Mouse (Mus musculus): ENCODE measurements around the gene Dennd2a. TPM values are rescaled to one million over a fixed set of nuclear protein-coding genes. Genes with fewer than 3 reads are reported as not detected.
A peak's percentile ranks its signal among the peaks of the same experiment; 100 is the strongest.

Gene Dennd2a
- polyA plus RNA-seq, 1 experiment from 2014 or later = 26.1 TPM

GRCm38 (mm10) chr6:39492161-39492560, 65.5 kb downstream of the Dennd2a start:
- H3K9ac ChIP-seq = no peak overlapping the region
- H3K36me3 ChIP-seq = peaks cover 81% of the 10 kb centered on the region
- H3K4me1 ChIP-seq (replicated peaks) = peaks cover 28% of the 10 kb centered on the region
- H3K27ac ChIP-seq (replicated peaks) = no peak overlapping the region
- no peaks in the 10 kb centered on the region for H3K9me3 ChIP-seq
- 89% methylated on average over 4 of the region's 4 CpGs for WGBS
- no peaks in the 10 kb centered on the region for H3K27me3 ChIP-seq
- no peak overlapping the region for H3K4me2 ChIP-seq
- no peak overlapping the region for H3K4me3 ChIP-seq
- no peak for ATAC-seq (ENCODE audit: low read depth)

GRCm38 (mm10) chr6:39491203-39491602, 66.5 kb downstream of the Dennd2a start:
- Histone ChIP-seq H3K27ac (replicated peaks) (peak overlapping the region; percentile 84), H3K36me3 (peaks cover 81% of the 10 kb centered on the region), H3K9me3 (no peaks in the 10 kb centered on the region), H3K27me3 (no peaks in the 10 kb centered on the region), H3K4me1 (replicated peaks) (peaks cover 28% of the 10 kb centered on the region), H3K4me2 (no peak overlapping the region), H3K9ac (no peak overlapping the region), H3K4me3 (no peak overlapping the region)
- WGBS = 41% methylated on average over 5 of the region's 5 CpGs
- peak; percentile 81 for ATAC-seq (ENCODE audit: low read depth)

GRCm38 (mm10) chr6:39488292-39488691, 69.4 kb downstream of the Dennd2a start:
- ATAC-seq (ENCODE audit: low read depth) = no peak
- Histone ChIP-seq H3K36me3 (peaks cover 94% of the 10 kb centered on the region), H3K4me3 (no peak overlapping the region), H3K9ac (no peak overlapping the region), H3K9me3 (no peaks in the 10 kb centered on the region), H3K27ac (replicated peaks) (no peak overlapping the region), H3K4me1 (replicated peaks) (peaks cover 22% of the 10 kb centered on the region), H3K4me2 (no peak overlapping the region), H3K27me3 (no peaks in the 10 kb centered on the region)
- WGBS = 90% methylated on average over 8 of the region's 8 CpGs

- 97% methylated on average over 4 of the region's 4 CpGs for WGBS
- Histone ChIP-seq H3K4me2 (no peak overlapping the region), H3K4me1 (replicated peaks) (peaks cover 11% of the 10 kb centered on the region; the same call in 1 of the 2 replicates), H3K36me3 (peaks cover 92% of the 10 kb centered on the region), H3K27me3 (no peaks in the 10 kb centered on the region), H3K4me3 (no peak overlapping the region), H3K9me3 (no peaks in the 10 kb centered on the region), H3K27ac (replicated peaks) (no peak overlapping the region), H3K9ac (no peak overlapping the region)
- no peak for ATAC-seq (ENCODE audit: low read depth)
These were observed 74.0 kb downstream of the Dennd2a start for GRCm38 (mm10) chr6:39483656-39484055.

GRCm38 (mm10) chr6:39478509-39479150, 79.0 kb downstream of the Dennd2a start:
- H3K27ac ChIP-seq (replicated peaks) = peak overlapping the region; percentile 85
- H3K4me3 ChIP-seq = no peak overlapping the region
- H3K36me3 ChIP-seq = peaks cover 73% of the 10 kb centered on the region
- ATAC-seq (ENCODE audit: low read depth) = peak; percentile 82
- no peaks in the 10 kb centered on the region for H3K9me3 ChIP-seq
- WGBS = 36% methylated on average over 8 of the region's 8 CpGs
- no peak overlapping the region for H3K9ac ChIP-seq
- H3K27me3 ChIP-seq = no peaks in the 10 kb centered on the region
- H3K4me2 ChIP-seq = no peak overlapping the region
- peaks cover 38% of the 10 kb centered on the region for H3K4me1 ChIP-seq (replicated peaks)

GRCm38 (mm10) chr6:39476617-39477016, 81.0 kb downstream of the Dennd2a start:
- Histone ChIP-seq H3K27ac (replicated peaks) (0 out of 2 replicates have a peak overlapping the region, but pooled peaks have one; percentile 9), H3K36me3 (peaks cover 56% of the 10 kb centered on the region), H3K9ac (no peak overlapping the region), H3K4me1 (replicated peaks) (peaks cover 39% of the 10 kb centered on the region), H3K4me2 (no peak overlapping the region), H3K4me3 (no peak overlapping the region), H3K9me3 (no peaks in the 10 kb centered on the region), H3K27me3 (no peaks in the 10 kb centered on the region)
- no peak for ATAC-seq (ENCODE audit: low read depth)
- 85% methylated on average over 1 of the region's 1 CpGs for WGBS

- peaks cover 36% of the 10 kb centered on the region for H3K4me1 ChIP-seq (replicated peaks)
- peak overlapping the region; percentile 52; the same call in 1 of the 2 replicates for H3K27ac ChIP-seq (replicated peaks)
- no peaks in the 10 kb centered on the region for H3K9me3 ChIP-seq
- H3K36me3 ChIP-seq = peaks cover 61% of the 10 kb centered on the region
- H3K4me2 ChIP-seq = no peak overlapping the region
- WGBS = 53% methylated on average over 6 of the region's 6 CpGs
- H3K27me3 ChIP-seq = no peaks in the 10 kb centered on the region
- no peak overlapping the region for H3K4me3 ChIP-seq
- H3K9ac ChIP-seq = no peak overlapping the region
- no peak for ATAC-seq (ENCODE audit: low read depth)
These were observed 83.2 kb downstream of the Dennd2a start for GRCm38 (mm10) chr6:39474424-39474823.

GRCm38 (mm10) chr6:39472837-39473236, 84.8 kb downstream of the Dennd2a start:
- H3K27me3 ChIP-seq = no peaks in the 10 kb centered on the region
- H3K27ac ChIP-seq (replicated peaks) = no peak overlapping the region
- H3K36me3 ChIP-seq = peaks cover 63% of the 10 kb centered on the region
- H3K4me2 ChIP-seq = no peak overlapping the region
- H3K4me3 ChIP-seq = no peak overlapping the region
- peaks cover 20% of the 10 kb centered on the region for H3K4me1 ChIP-seq (replicated peaks)
- no peak for ATAC-seq (ENCODE audit: low read depth)
- 78% methylated on average over 5 of the region's 5 CpGs for WGBS
- no peaks in the 10 kb centered on the region for H3K9me3 ChIP-seq
- H3K9ac ChIP-seq = no peak overlapping the region

- Histone ChIP-seq H3K27me3 (no peaks in the 10 kb centered on the region), H3K36me3 (peaks cover 66% of the 10 kb centered on the region)
- ATAC-seq (ENCODE audit: low read depth) = no peak
These were observed 85.4 kb downstream of the Dennd2a start for GRCm38 (mm10) chr6:39472271-39472670.

GRCm38 (mm10) chr6:39470076-39470475, 87.6 kb downstream of the Dennd2a start:
- peaks cover 69% of the 10 kb centered on the region for H3K36me3 ChIP-seq
- no peak overlapping the region for H3K9ac ChIP-seq
- H3K9me3 ChIP-seq = no peaks in the 10 kb centered on the region
- no peaks in the 10 kb centered on the region for H3K27me3 ChIP-seq
- H3K4me3 ChIP-seq = no peak overlapping the region
- no peak for ATAC-seq (ENCODE audit: low read depth)
- WGBS = 96% methylated on average over 13 of the region's 14 CpGs
- no peak overlapping the region for H3K27ac ChIP-seq (replicated peaks)
- peaks cover 15% of the 10 kb centered on the region for H3K4me1 ChIP-seq (replicated peaks)
- H3K4me2 ChIP-seq = no peak overlapping the region

More at GRCm38 (mm10) chr6:39472271-39472670, 85.4 kb downstream of the Dennd2a start:
- WGBS = 78% methylated on average over 4 of the region's 4 CpGs
- Histone ChIP-seq H3K27ac (replicated peaks) (no peak overlapping the region), H3K9ac (no peak overlapping the region), H3K4me1 (replicated peaks) (peaks cover 16% of the 10 kb centered on the region), H3K4me3 (no peak overlapping the region), H3K9me3 (no peaks in the 10 kb centered on the region), H3K4me2 (no peak overlapping the region)

GRCm38 (mm10) chr6:39469427-39469826, 88.2 kb downstream of the Dennd2a start:
- Histone ChIP-seq H3K4me3 (no peak overlapping the region), H3K4me1 (replicated peaks) (peaks cover 13% of the 10 kb centered on the region), H3K27me3 (no peaks in the 10 kb centered on the region), H3K9ac (no peak overlapping the region), H3K36me3 (peaks cover 69% of the 10 kb centered on the region), H3K27ac (replicated peaks) (no peak overlapping the region), H3K9me3 (no peaks in the 10 kb centered on the region), H3K4me2 (no peak overlapping the region)
- WGBS = 89% methylated on average over 5 of the region's 5 CpGs
- no peak for ATAC-seq (ENCODE audit: low read depth)

- H3K4me1 ChIP-seq (replicated peaks) = peaks cover 11% of the 10 kb centered on the region
- ATAC-seq (ENCODE audit: low read depth) = peak; percentile 76
- 48% methylated on average over 16 of the region's 16 CpGs for WGBS
These were observed 94.8 kb downstream of the Dennd2a start for GRCm38 (mm10) chr6:39462621-39463538.

More at GRCm38 (mm10) chr6:39462621-39463538, 94.8 kb downstream of the Dennd2a start:
- H3K27me3 ChIP-seq = no peaks in the 10 kb centered on the region
- 0 out of 2 replicates have a peak, but pooled peaks cover 3% of the 10 kb centered on the region for H3K9me3 ChIP-seq
- H3K27ac ChIP-seq (replicated peaks) = no peak overlapping the region
- no peak overlapping the region for H3K4me2 ChIP-seq
- H3K4me3 ChIP-seq = no peak overlapping the region
- H3K9ac ChIP-seq = no peak overlapping the region
- peaks cover 47% of the 10 kb centered on the region for H3K36me3 ChIP-seq
